Mouse (Mus musculus) hindbrain, embryonic 15.5 days (tissue): ENCODE results near the gene Gm26938. TPM values are rescaled to one million over a fixed set of nuclear protein-coding genes. Genes with fewer than 3 reads are reported as not detected.

Experiments used
- microRNA-seq: library from miRNA; unstranded; fragments of <30 nt; microRNA quantifications from one replicate; pipeline ENCODE4, GENCODE M21; 2016
- polyA plus RNA-seq: library from polyadenylated mRNA; unstranded; fragments of >200 nt; fragmentation: Nextera tagmentation; extraction: Ambion mirVana; gene quantifications from 2 replicates; pipeline ENCODE4 v1.2.1, GENCODE M21; 2015

Gm26938 gene
- polyA plus RNA-seq, 1 experiment from 2014 or later = not detected

Small RNA genes within 50 kb of the gene (microRNA-seq; reads per million reads assigned to microRNA genes)
- gene Mir7037 = not detected

Other genes with a start within 250 kb of the Gm26938 start
- gene Micall2, start 90.1 kb downstream of the Gm26938 start, polyA plus RNA-seq = 10.1 and 12.2 TPM in 2 replicates
- 30.0 and 30.3 TPM in 2 replicates for gene Ints1, start 50.7 kb downstream of the Gm26938 start, polyA plus RNA-seq
- gene Mafk, start 34.9 kb downstream of the Gm26938 start, polyA plus RNA-seq = 11.7 and 13.5 TPM in 2 replicates
- 0.12 and 0.18 TPM in 2 replicates for gene Tmem184a, start 6.5 kb downstream of the Gm26938 start, polyA plus RNA-seq
- 67.4 and 71.0 TPM in 2 replicates for gene Psmg3, start 478 bp upstream of the Gm26938 start, polyA plus RNA-seq
- 2.8 and 3.9 TPM in 2 replicates for gene Elfn1, start 81.5 kb upstream of the Gm26938 start, polyA plus RNA-seq